Mouse (Mus musculus): ENCODE measurements at regions not wholly inside any gene's neighbourhood (a gene's known extent, or its start where the extent isn't known, plus 50 kb on each side); places are given as distances from the start of the nearest gene placed in this dataset.
A peak's percentile ranks its signal among the peaks of the same experiment; 100 is the strongest.

DNA sequence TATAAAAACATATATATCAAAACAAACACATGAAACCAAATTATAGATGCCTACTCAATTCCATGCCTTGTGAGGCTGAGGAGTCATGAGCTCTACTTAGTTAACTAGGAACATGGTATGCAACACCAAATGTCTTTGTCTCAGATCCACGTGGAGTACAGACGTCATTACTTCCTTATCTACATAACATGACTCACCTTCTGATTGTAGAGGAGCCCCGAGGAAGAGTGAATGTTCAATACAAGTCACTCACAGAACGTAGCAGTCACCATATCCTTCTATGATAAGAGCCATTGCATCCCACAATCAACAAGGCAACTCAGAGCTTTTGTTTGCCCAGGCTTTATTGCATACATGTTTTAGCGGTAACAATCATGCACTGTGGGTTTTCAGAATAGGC, 364.6 kb downstream of the Rps29 start:
- H3K36me3 ChIP-seq (ENCODE audit: control insufficient read depth, insufficient read depth, low read length) = no peaks in the 10 kb centered on the region
- H3K27ac ChIP-seq (replicated peaks; ENCODE audit: low read depth, low read length) = no peak overlapping the region
- no peaks in the 10 kb centered on the region for H3K9me3 ChIP-seq (ENCODE audit: control insufficient read depth, low read length)
- no peak for ATAC-seq (ENCODE audit: low FRiP score, low TSS enrichment)
- DNase-seq = no peak
- no peaks in the 10 kb centered on the region for H3K4me1 ChIP-seq (ENCODE audit: control insufficient read depth, insufficient read depth, low read length)
- WGBS = 88% methylated on average over 5 of the region's 5 CpGs
- no peak overlapping the region for H3K4me2 ChIP-seq (ENCODE audit: low read length)
- H3K9ac ChIP-seq (replicated peaks; ENCODE audit: low read length) = no peak overlapping the region
- H3K4me3 ChIP-seq (replicated peaks; ENCODE audit: low read depth, low read length) = no peak overlapping the region
- no peaks in the 10 kb centered on the region for H3K27me3 ChIP-seq (ENCODE audit: control insufficient read depth, insufficient read depth, low read length)

GRCm38 (mm10) chr12:68783636-68784035, 375.4 kb downstream of the Rps29 start:
- 84% methylated on average over 4 of the region's 4 CpGs for WGBS
- DNase-seq (peak; percentile 39), ATAC-seq (ENCODE audit: low FRiP score, low TSS enrichment) (no peak)
- Histone ChIP-seq H3K4me3 (replicated peaks; ENCODE audit: low read depth, low read length) (no peak overlapping the region), H3K4me2 (ENCODE audit: low read length) (no peak overlapping the region), H3K4me1 (ENCODE audit: control insufficient read depth, insufficient read depth, low read length) (no peaks in the 10 kb centered on the region), H3K27ac (replicated peaks; ENCODE audit: low read depth, low read length) (peak overlapping the region; percentile 63), H3K36me3 (ENCODE audit: control insufficient read depth, insufficient read depth, low read length) (no peaks in the 10 kb centered on the region), H3K9ac (replicated peaks; ENCODE audit: low read length) (no peak overlapping the region), H3K27me3 (ENCODE audit: control insufficient read depth, insufficient read depth, low read length) (no peaks in the 10 kb centered on the region), H3K9me3 (ENCODE audit: control insufficient read depth, low read length) (no peaks in the 10 kb centered on the region)

GRCm38 (mm10) chr12:68775503-68775902, 383.5 kb downstream of the Rps29 start:
- H3K27ac ChIP-seq (replicated peaks; ENCODE audit: low read depth, low read length) = no peak overlapping the region
- ATAC-seq (ENCODE audit: low FRiP score, low TSS enrichment) = no peak
- DNase-seq = no peak

GRCm38 (mm10) chr12:68774800-68775199, 384.2 kb downstream of the Rps29 start:
- DNase-seq = no peak
- 95% methylated on average over 8 of the region's 8 CpGs for WGBS

More at GRCm38 (mm10) chr12:68775503-68775902, 383.5 kb downstream of the Rps29 start:
- no peak overlapping the region for H3K9ac ChIP-seq (replicated peaks; ENCODE audit: low read length)
- H3K4me1 ChIP-seq (ENCODE audit: control insufficient read depth, insufficient read depth, low read length) = no peaks in the 10 kb centered on the region
- no peaks in the 10 kb centered on the region for H3K27me3 ChIP-seq (ENCODE audit: control insufficient read depth, insufficient read depth, low read length)
- H3K4me2 ChIP-seq (ENCODE audit: low read length) = no peak overlapping the region
- 57% methylated on average over 2 of the region's 2 CpGs for WGBS
- H3K36me3 ChIP-seq (ENCODE audit: control insufficient read depth, insufficient read depth, low read length) = no peaks in the 10 kb centered on the region
- no peaks in the 10 kb centered on the region for H3K9me3 ChIP-seq (ENCODE audit: control insufficient read depth, low read length)
- H3K4me3 ChIP-seq (replicated peaks; ENCODE audit: low read depth, low read length) = no peak overlapping the region

DNA sequence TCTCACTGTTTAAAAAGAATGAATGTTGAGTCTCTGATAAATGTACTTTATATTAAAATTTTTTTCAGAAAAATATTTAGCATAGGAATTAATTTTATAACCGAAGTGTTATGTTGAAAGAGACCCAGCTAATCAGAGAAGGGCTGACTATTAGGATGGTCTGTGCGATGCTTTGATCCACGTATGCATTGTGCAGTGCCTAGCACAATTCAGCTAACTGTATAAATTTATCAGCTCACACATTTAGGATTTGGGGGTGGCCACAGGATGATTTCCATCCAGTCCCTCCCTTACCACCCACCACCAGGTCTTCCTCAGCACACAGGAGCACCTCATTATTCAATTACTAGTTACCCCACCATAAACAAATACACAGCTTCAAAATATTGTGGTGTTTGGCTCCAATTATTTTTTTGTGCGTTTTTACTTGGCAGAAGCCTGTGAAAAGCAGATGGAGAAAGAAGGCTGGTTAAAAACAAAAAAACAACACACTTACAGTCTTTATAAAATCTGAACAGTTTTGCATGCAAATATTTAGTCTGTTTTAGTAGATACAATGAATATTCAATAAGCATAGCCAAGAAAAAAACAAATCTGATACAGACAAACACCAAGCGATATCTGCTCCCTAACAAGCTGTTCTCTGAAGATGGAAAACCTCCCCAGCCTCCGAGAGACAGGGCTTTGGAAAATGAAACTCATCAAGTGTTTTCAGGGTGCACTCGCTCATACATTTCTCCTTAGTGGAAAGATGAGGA, 400.5 kb downstream of the Rps29 start:
- 72% methylated on average over 7 of the region's 7 CpGs for WGBS
- no peaks in the 10 kb centered on the region for H3K4me1 ChIP-seq (ENCODE audit: control insufficient read depth, insufficient read depth, low read length)
- no peaks in the 10 kb centered on the region for H3K36me3 ChIP-seq (ENCODE audit: control insufficient read depth, insufficient read depth, low read length)
- H3K4me3 ChIP-seq (replicated peaks; ENCODE audit: low read depth, low read length) = no peak overlapping the region
- H3K9me3 ChIP-seq (ENCODE audit: control insufficient read depth, low read length) = no peaks in the 10 kb centered on the region
- no peak overlapping the region for H3K9ac ChIP-seq (replicated peaks; ENCODE audit: low read length)
- no peaks in the 10 kb centered on the region for H3K27me3 ChIP-seq (ENCODE audit: control insufficient read depth, insufficient read depth, low read length)
- no peak overlapping the region for H3K27ac ChIP-seq (replicated peaks; ENCODE audit: low read depth, low read length)
- DNase-seq = no peak
- no peak overlapping the region for H3K4me2 ChIP-seq (ENCODE audit: low read length)
- no peak; the same call in 1 of the 2 replicates for ATAC-seq (ENCODE audit: low FRiP score, low TSS enrichment)

More at GRCm38 (mm10) chr12:68774800-68775199, 384.2 kb downstream of the Rps29 start:
- H3K4me2 ChIP-seq (ENCODE audit: low read length) = no peak overlapping the region
- no peaks in the 10 kb centered on the region for H3K27me3 ChIP-seq (ENCODE audit: control insufficient read depth, insufficient read depth, low read length)
- ATAC-seq (ENCODE audit: low FRiP score, low TSS enrichment) = no peak
- H3K36me3 ChIP-seq (ENCODE audit: control insufficient read depth, insufficient read depth, low read length) = no peaks in the 10 kb centered on the region
- no peak overlapping the region for H3K27ac ChIP-seq (replicated peaks; ENCODE audit: low read depth, low read length)
- H3K4me3 ChIP-seq (replicated peaks; ENCODE audit: low read depth, low read length) = no peak overlapping the region
- no peaks in the 10 kb centered on the region for H3K4me1 ChIP-seq (ENCODE audit: control insufficient read depth, insufficient read depth, low read length)
- no peaks in the 10 kb centered on the region for H3K9me3 ChIP-seq (ENCODE audit: control insufficient read depth, low read length)
- H3K9ac ChIP-seq (replicated peaks; ENCODE audit: low read length) = no peak overlapping the region

DNA sequence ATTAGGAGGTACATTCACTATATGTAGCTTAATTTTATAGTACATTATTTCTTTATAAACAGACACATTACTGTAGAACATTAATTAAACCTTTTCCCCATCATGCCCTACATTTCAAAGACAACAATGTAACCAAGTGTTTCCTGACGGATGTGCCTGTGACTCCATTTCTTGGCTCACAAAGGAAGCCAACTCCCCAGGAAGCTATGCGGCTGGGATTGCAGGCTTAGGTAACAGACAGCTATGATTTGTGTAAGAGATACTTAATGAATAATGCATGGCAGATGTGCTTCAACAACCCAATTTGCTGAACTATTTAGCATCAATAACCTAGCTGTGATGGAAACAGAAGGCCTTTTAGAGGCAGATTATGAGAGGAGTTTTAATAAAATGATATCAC, 430.1 kb downstream of the Rps29 start:
- Histone ChIP-seq H3K4me2 (ENCODE audit: low read length) (no peak overlapping the region), H3K9me3 (ENCODE audit: control insufficient read depth, low read length) (no peaks in the 10 kb centered on the region), H3K9ac (replicated peaks; ENCODE audit: low read length) (no peak overlapping the region), H3K4me1 (ENCODE audit: control insufficient read depth, insufficient read depth, low read length) (no peaks in the 10 kb centered on the region), H3K36me3 (ENCODE audit: control insufficient read depth, insufficient read depth, low read length) (no peaks in the 10 kb centered on the region), H3K27ac (replicated peaks; ENCODE audit: low read depth, low read length) (no peak overlapping the region), H3K4me3 (replicated peaks; ENCODE audit: low read depth, low read length) (no peak overlapping the region), H3K27me3 (ENCODE audit: control insufficient read depth, insufficient read depth, low read length) (no peaks in the 10 kb centered on the region)
- peak; percentile 37; the same call in 1 of the 2 replicates for ATAC-seq (ENCODE audit: low FRiP score, low TSS enrichment)
- WGBS = 19% methylated on average over 2 of the region's 2 CpGs
- peak; percentile 57 for DNase-seq

- Histone ChIP-seq H3K27ac (replicated peaks; ENCODE audit: low read depth, low read length) (no peak overlapping the region), H3K9ac (replicated peaks; ENCODE audit: low read length) (no peak overlapping the region), H3K4me1 (ENCODE audit: control insufficient read depth, insufficient read depth, low read length) (no peaks in the 10 kb centered on the region), H3K4me2 (ENCODE audit: low read length) (no peak overlapping the region), H3K9me3 (ENCODE audit: control insufficient read depth, low read length) (no peaks in the 10 kb centered on the region), H3K4me3 (replicated peaks; ENCODE audit: low read depth, low read length) (no peak overlapping the region), H3K36me3 (ENCODE audit: control insufficient read depth, insufficient read depth, low read length) (no peaks in the 10 kb centered on the region), H3K27me3 (ENCODE audit: control insufficient read depth, insufficient read depth, low read length) (no peaks in the 10 kb centered on the region)
- ATAC-seq (ENCODE audit: low FRiP score, low TSS enrichment) (no peak), DNase-seq (no peak)
Measured at GRCm38 (mm10) chr12:68718946-68719345, 440.0 kb downstream of the Rps29 start.

DNA sequence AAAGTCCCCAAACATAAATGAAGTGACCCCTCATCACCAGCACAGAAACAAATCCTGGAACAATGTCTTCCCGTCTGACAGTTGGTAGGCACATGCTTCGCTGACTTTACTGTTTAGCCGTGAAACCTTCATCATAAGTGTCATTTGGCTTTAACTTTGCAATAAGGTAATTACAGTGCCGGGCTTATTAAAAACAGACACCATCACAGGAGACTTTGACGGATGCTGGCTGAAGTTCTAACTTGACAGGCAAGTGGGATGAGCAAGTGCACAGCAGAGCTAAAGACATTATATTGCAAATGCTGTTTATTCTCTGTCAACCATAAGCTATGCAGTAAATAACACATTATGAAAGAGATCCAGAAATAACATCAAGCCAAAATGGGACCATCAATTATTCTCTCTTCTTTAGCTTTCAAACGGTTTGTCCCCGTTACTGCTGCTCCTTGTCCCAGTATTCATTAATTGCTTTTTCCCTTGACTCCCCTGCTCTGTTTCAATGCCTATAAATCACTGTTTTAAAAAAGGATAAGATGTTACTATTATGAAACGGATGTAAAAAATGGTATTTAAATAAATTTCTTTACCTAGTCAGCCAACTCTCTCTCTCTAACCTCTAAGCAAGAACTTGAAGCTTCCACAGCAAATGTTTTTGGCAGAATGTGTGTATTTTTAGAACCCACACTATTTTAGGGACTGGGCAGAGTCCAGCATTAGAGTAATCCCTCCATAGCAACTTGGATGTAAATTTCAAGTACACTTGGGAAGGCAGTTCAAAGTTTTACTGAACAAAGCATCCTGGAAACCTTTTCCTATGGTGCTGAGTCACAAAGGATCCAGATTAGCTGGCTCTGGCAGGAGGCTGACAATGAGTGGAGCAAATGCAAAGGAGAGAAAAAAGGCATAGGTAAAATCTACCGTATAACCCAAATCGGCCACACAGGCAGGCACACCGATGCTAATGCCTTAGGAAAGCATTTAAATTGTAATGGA, 464.4 kb downstream of the Rps29 start:
- Histone ChIP-seq H3K4me3 (replicated peaks; ENCODE audit: low read depth, low read length) (no peak overlapping the region), H3K27me3 (ENCODE audit: control insufficient read depth, insufficient read depth, low read length) (no peaks in the 10 kb centered on the region), H3K9ac (replicated peaks; ENCODE audit: low read length) (no peak overlapping the region), H3K4me1 (ENCODE audit: control insufficient read depth, insufficient read depth, low read length) (no peaks in the 10 kb centered on the region), H3K27ac (replicated peaks; ENCODE audit: low read depth, low read length) (no peak overlapping the region), H3K4me2 (ENCODE audit: low read length) (no peak overlapping the region), H3K9me3 (ENCODE audit: control insufficient read depth, low read length) (no peaks in the 10 kb centered on the region), H3K36me3 (ENCODE audit: control insufficient read depth, insufficient read depth, low read length) (no peaks in the 10 kb centered on the region)
- DNase-seq (no peak), ATAC-seq (ENCODE audit: low FRiP score, low TSS enrichment) (no peak)
- 49% methylated on average over 11 of the region's 11 CpGs for WGBS

Measured in midbrain, embryonic 14.5 days (tissue).